Mouse (Mus musculus) liver, embryonic 14.5 days (tissue): ENCODE results near the gene Cox6a2.

Experiments used
- CTCF ChIP-seq: IDR thresholded peaks from 2 replicates; pipeline ENCODE4 v1.5.1; 2016; ENCODE audit warnings: antibody characterized with exemption, low read depth, control low read depth
- EP300 ChIP-seq: IDR thresholded peaks from 2 replicates; pipeline ENCODE4 v1.6.1; 2016; ENCODE audit warnings: antibody characterized with exemption, low read depth

- TF ChIP-seq EP300 (no peak; the same call in 1 of the 2 replicates), CTCF (peak; percentile 47; the same call in 1 of the 2 replicates)
These were observed 32.0 kb upstream of the Cox6a2 start, which contains the start of gene 9130023H24Rik for GRCm38 (mm10) chr7:128237927-128238778.
